Mouse (Mus musculus) ES-E14 (cell line): ENCODE results near the gene Ptprt.

Source experiments
- MAFK ChIP-seq: IDR thresholded peaks from 2 replicates; pipeline ENCODE4 v1.6.1; 2014; ENCODE audit warnings: mild to moderate bottlenecking, low read depth, low read length, inconsistent platforms; ENCODE audit not compliant: insufficient read depth
- ZNF384 ChIP-seq: IDR thresholded peaks from 2 replicates; pipeline ENCODE4 v1.6.1; 2012; ENCODE audit warnings: low read depth, low read length, inconsistent platforms

DNA sequence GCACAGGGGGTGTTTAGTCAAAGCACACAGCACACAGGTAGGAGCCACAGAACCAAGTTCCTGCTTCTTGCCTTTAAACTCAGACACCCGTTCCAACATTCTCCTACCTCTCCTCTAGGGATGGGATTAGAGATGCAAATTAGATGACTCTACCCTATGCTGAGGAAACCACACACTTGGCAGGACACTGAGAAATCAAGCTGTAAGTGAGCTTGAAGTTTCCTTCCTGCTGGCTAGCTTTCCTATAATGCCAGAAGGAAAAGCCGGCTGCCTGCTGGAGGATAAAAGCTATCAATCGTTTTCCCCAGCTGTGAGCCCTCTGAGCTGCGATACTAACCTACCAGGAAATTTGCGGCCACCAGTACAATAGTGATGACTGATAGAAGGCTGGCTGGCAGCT, 999.0 kb downstream of the Ptprt start:
- TF ChIP-seq MAFK (no peak), ZNF384 (no peak)
